Mouse (Mus musculus) adrenal gland, postnatal 10 days (tissue): ENCODE measurements around the gene Prps2. TPM values are rescaled to one million over a fixed set of nuclear protein-coding genes. Genes with fewer than 3 reads are reported as not detected.
A peak's percentile ranks its signal among the peaks of the same experiment; 100 is the strongest.
"Not testable (repeated sequence)": the region's sequence is repeated elsewhere in the genome, so short reads cannot be mapped to it uniquely, and the experiment has no call there.

Source experiments
- DNase-seq: peaks from one replicate; pipeline ENCODE4 v3.0.0; 2021; ENCODE audit warnings: mixed read lengths
- long read RNA-seq, 2 experiments: library from polyadenylated mRNA; stranded (forward); transcript quantifications; one replicate each; pipeline ENCODE4 v2.0.0; 2021
- total RNA-seq, 2 experiments: library from RNA; stranded (reverse); gene quantifications; 2 replicates each; pipeline ENCODE4 v1.2.3; 2021

Prps2 gene
- 10 to 100 TPM; 19.3 to 22.5 TPM for total RNA-seq
- long read RNA-seq, experiment 1, transcript Prps2-201 (7 exons, 3,699 nt) = major isoform, 8 of 14 reads
- long read RNA-seq, experiment 1, partial matches to known transcripts = 1 of 14 reads
- long read RNA-seq, experiment 1, other reads (novel, unspliced or antisense) = 5 of 14 reads
- long read RNA-seq, experiment 2, transcript Prps2-201 (7 exons, 3,699 nt) = major isoform, 14 of 15 reads
- long read RNA-seq, experiment 2, partial matches to known transcripts = 0 of 15 reads
- long read RNA-seq, experiment 2, other reads (novel, unspliced or antisense) = 1 of 15 reads

DNA sequence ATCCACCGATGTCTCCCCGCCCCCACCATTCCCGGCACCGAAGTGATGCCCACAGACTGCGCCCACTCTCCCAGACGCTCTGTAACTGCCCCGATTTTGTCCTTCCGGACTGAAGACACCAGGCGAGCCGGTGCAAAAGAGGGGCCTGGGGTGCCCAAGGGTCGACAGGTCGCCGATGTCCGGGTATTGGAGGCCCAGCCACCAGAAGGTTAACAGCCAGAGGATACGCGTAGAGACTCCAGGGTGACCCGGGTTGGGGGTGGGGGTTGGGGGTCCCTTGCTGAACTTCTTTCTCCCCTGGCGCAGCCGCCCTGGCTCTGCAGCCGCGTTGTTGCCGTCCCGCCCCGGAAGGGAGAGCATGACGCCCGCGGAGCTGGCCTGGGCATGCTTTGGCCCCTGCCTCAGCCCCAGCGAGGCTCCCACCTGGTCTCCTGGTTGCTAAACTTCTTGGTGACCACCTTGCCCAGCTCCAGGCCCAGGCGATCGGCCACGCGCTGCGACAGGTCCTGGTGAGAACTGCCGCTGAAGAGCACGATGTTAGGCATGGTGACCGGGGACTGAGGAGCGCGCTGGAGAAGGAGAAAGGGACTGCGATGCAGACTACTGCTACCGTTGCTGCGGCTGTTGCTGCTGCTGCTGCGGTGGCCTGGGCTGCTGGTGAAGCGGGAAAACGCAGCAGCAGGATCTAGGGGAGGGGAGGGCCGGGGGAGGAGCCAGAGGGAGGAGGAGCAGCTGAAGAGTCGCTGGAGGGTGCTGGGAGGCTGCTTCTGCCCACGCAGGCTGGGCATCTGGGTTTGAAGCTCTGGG, at the start of gene Prps2:
Gene Prps2, minus strand, starts transcription at position 703 of the 807 bp plus-strand sequence.
- DNase-seq = peak; percentile 58

DNA sequence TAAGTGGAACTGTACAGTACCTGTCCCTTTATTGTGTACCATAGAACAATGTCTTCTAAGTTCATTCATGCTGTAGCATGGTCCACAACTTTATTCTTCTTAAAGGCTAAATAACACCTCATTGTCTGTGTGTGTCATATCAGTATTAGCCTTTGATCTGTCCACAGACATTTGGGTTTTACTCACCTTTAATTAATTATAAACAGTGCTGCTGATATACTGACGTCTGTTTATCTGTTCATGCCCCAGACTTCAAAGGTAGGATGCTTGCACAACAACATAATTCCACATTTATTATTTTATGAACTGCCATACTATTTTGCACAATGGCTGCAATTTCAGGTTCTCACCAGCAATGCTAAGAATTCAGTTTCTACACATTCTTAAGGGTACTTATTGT, 35.1 kb upstream of the Prps2 start:
- no peak for DNase-seq

DNA sequence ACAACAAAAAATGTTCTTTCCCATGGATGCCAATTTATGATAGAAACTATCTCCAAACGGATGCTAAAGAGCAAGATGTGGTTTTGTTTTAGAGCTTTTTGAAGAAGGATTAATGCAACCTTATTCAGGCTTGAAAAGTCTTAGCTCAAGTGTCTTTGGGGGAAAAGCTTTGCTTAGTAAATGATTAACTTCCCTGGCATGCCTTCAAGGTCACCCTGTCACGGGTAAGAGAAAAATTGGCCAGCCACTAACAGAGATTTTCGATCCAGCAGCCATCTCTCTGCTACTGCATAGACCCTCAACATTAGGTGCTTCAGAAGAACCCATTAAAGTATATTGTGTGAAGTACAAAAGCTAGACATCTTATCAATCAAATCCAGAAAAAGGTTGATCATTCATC, 12.4 kb upstream of the Prps2 start:
- peak; percentile 15 for DNase-seq

DNA sequence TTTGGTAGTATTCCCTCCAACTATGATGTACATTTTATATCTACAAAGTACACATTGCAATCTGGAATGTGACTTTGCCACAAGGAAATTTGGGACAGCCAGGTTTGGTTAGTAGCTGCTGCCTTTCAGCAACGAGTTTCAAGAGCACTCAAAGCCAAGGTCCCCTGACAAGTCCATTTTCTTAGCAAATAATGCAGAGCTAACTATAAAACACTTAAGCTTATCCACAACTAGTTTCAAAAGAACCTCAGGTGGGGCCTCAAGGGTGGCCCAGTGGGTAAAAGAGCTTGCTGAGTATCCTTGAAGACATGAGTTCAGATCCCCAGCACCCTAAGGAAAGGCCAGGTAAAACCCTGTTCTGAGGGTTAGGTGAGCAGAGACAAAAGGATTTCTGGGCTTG, 4.1 kb upstream of the Prps2 start:
- no peak for DNase-seq

DNA sequence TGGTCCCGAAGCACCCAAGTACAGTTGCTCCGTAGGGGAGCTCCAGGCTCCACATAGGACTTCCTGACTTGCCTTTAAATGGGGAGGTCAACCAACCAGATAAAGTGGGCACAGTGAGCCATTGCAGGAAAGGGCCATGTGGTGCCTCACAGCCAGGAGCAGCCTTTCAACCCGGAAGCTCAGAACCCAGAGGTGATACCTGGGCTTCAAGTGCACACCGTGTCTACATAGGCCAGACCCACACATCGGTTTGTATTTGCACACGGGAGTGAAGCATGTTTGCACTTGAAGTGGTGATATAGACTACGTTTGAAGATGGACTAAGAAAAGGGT, 271 bp upstream of the Prps2 start:
- no peak for DNase-seq

DNA sequence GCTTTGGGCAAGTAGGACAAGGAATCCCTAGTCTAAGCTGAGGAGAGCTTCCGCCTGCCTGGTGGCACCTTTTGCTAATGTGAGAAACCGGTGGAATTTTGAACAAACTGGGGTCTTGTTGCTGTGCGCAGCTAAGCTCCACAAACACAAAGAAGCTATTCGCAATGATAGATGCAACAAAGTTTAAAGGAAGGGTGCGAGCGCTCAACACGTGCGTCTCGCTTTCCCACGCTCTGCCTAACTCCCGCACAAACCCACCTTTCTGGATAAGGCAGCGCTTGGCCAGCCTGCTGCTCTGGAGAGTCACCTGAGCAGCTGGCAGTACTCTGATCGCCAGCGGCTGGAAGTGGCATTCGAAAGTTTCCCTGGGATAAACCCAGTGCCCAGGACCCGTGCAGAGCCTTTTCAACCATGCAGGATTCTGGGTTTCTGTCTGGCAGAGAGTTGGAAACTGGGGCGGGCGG, 934 bp downstream of the Prps2 start:
- peak; percentile 25 for DNase-seq

DNA sequence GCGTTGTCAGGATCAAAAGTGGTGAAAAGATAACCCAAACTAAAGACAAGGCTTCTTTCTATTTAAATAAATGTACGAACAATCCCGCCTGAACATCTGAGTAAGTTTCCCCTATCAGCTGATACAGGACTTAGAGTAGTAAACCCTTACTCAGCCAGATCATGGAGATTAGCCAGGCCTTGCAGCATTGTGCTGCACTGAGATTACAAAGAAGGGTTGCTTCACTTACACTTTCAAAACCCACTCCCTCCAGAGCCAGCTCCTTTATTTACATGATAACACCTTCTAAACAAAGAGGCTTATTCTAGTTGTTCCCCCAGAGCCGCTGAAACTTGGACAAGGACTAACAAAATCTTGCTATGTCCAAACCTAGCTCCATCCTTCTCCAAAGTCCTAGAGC, 2.5 kb downstream of the Prps2 start:
- no peak for DNase-seq

DNA sequence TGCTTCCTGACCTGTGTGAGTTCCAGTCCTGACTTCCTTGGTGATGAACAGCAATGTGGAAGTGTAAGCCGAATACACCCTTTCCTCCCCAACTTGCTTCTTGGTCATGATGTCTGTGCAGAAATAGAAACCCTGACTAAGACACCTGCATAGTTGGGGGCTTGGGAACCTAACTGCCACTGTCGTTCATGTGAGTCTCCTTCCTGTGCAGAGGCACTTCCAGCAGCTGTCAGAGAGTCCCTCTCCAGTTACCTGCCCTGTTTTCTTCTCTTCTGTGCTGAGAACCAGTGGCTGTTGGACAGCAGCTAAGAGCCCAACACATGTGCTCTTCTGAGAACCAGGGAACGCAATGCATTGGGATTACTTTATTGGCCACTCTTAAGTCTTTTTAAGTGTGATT, 21.3 kb downstream of the Prps2 start:
- not testable (repeated sequence) for DNase-seq

DNA sequence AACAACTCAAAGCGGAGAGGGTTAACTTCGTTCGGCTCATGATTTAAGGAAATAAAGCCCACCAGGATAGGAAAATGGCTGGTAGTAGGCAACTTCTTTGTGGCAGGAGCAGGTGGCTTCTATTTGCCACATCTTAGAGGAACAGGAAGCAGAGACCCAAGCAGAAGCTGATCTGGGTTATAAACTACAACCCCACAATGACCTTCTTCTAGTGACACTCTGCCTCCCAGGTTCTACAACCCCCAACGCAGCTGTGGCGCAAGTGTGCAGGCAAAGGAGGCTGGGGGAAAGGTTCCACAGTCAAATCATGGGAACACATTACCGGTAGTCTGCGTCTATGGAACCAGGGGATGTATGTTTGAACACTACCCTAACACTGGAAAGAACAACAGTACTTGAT, 22.8 kb downstream of the Prps2 start:
- DNase-seq = no peak

DNA sequence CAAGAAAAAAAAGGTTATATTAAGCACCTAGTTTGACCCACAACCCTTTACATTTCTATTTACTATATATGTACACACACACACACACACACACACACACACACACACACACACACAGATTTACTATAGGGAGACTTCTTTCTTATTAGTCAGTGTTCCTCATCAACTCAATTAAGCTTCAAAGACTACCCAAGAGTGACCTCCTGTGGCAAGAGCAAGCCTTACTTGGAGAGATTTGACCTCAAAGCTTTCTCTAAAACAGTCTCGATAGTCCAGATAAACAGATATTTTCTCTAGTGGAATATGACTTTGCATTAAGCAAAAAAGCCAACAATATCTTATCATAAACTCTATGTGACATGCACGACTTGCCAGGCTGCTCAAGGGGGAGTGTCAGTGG, 25.1 kb downstream of the Prps2 start:
- DNase-seq = peak; percentile 7

DNA sequence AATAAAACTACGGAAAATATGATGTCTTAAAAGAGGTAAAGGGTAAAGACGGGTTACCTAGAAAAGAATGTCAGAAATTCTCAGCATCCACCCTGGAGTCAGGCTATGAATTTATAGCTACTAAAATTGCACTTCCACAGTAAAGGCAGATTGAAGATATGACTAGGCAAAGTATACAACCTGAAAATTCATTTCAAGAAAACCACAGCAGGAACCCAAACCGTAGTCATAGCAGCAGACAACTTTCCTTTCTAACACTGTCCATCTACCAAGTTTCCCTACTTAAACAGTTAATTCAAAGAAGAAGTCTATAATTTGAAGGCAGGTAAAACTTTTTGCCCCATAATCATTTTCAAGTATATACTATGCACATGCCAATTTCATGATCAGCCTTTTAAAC, 26.6 kb downstream of the Prps2 start:
- no peak for DNase-seq

DNA sequence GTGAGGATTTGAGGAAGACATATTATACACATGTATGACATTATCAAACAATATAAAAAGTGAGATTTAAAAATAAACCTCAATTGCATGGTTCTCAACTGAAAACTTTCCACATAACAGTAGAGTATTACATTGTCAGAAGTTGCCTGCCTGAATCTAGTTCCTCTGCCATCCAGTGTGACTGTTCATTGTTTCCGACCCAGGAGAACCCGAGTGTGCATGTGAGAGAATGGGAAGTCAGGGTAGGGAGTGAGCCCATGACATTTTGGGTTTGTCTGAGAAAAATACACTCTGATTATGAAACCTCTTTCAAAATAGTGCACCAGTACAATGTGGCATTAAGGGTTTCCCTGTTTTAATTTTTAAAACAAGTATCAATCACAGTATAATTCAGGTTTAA, 28.9 kb downstream of the Prps2 start:
- DNase-seq = no peak

DNA sequence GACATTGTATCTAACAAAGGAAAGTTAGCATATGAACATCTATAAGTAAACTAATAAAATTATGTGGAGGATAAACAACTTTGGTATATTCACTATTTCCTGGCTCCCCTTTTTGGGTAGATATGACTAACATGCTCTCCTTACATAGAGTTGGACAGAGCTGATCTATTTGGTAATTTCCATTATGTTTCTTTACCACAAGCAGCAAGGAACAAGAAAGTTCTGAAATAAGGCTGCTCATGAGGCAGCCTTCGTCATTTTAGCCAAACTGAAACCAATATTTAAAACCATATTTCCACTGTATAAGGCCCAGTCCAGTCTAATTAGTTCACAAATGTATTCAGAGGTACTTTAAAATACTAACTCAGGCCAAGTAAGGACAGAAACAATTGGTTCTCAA, 36.1 kb downstream of the Prps2 start:
- DNase-seq = no peak

DNA sequence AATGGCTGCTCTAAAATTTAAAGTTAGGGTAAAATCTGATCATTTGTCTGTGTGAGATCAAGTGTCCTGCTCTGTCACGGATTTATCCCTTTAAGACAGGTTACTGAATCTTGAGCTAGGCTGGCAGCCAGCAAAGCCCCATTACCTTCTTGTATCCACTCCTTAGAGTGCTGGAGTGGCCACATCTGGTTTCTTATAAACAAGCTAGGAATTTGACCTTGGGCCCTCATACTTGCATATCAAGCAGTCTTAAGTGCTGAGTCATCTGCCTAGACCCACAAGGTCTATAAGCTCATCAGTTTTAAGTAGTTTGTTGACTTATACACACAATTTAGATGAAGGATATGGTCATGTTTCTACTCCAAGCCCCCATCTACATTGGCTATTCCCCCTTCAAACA, 38.2 kb downstream of the Prps2 start:
- no peak for DNase-seq

DNA sequence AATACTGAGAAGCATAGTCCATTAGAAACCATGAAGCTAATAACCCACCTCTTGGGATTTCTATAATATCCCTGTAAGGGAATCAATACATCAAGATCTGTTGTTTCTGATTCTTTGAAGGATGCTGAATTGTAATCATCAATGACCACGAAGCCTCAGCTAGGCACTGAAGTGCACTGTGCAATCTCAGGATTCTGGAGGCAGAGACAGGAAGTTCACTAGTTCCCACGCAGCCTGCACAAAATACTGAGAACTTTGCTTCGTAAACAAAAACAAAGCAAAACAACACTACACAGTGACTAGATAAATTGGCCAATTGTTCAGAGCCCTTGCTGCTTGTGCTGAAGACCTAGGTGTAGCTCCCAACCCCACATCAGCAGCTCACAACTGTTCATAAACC, 40.7 kb downstream of the Prps2 start:
- no peak for DNase-seq

DNA sequence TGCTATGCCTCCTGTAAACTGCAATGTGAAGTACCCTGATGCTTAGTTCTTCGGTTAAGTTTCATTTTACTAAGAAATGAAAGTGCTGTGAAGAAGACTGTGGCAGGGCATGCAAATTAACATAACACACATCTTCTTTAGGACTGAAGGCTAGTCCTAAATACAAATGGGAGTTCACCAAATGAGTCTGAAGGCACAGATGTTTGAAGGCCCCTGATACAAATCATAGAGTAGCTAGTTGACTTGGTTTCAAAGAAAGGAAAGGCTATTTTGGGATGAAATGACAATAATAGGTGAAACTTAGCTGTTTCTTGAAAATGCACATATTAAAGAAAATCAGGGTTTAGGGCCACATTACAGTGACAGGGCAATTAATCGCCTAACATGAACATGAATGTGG, 42.4 kb downstream of the Prps2 start:
- no peak for DNase-seq

DNA sequence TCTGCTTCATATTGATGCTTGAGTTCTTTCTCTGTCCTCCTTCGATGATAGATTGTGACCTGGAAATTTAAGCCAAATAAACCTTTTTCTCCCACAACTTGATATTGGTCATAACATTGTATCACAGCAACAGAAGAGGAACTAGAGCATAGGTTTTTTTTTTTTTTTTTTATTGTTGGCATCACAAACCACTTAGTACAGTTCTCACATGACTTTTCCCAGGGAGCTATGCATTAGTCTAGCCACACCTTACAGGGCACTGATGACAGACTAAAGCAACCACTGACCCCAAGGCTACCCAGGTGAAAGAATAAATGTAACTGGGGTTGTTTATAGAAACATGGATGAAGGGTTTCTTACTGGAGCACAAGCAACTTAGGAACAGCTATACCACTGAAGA, 44.6 kb downstream of the Prps2 start:
- DNase-seq = no peak

DNA sequence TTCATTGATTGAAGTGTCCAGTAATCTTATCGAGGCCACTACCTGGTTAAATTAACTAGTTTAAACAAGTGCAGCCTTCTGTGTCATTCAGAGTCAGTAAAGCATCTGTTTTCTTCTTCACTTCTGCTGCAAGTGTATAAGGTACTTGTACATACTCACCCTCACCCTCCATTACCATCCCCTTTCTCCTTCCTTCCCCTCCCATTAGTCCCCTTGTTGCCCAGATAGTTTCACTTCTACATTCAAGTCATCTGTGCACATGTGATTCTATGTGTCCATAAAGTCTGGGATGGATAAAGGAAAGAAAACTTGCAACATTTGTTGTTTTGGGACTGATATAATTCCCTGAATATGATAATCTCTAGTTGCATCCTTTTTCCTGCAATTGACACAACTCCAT, 48.0 kb downstream of the Prps2 start:
- DNase-seq = no peak

DNA sequence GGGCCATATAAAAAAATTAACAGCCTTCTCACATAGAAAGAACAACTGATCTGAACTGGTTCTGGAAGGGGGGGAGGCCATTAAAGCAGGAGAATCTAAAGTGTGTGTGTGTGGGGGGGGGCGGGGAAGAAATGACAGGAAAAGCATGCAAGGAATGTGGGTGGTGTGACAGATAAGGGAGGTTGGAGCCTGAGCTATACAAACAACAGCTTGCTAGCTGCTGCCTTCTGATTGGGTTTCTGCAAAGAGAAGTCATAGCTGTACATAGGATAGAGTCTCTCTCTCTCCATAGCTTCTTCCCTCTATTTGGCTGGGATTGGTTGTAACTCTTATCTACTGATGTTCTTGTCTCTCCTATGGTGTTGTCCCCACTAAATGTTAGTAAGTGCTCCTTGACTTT, 49.9 kb downstream of the Prps2 start:
- no peak for DNase-seq

DNA sequence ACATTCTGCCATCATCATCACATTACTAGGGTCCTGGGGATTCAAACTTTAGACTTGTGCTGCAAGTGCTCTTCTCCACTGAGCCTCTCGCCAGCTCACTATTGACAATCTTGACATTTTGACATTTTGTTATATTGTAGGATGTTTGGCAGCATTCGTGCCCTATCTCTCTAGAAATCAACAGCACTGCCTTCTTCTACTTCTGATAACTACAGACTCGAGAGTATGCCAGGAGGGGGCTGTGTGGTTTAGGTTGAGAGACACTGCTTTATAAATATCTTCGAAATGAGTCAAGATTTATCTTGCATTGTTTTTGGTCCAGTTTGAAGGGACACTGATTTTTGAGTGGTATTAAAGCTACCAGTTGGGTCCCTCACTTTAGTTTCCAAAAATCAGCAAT, 51.6 kb downstream of the Prps2 start:
- DNase-seq = no peak

DNA sequence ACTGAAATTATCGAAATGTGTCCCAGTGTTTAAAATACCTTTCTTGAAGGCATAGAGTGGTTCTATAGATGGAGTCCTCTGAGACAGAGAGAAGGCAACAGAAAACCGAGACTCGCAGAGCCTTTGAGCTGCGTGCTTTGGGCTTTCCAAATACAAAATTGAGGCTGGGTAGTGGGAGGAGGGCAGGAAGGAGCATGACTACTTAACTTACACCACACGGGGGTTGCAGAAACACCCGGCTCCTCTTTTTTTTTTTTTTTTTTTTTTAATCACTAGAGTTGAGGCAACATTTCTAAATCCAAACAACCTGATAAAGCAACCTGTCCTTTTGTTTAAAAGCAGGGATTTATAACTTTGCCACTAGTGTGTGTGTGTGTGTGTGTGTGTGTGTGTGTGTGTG, 52.1 kb downstream of the Prps2 start, which contains the start of gene Tlr7:
Gene Tlr7, minus strand, starts transcription at position 160 of the 400 bp plus-strand sequence.
- DNase-seq = no peak

DNA sequence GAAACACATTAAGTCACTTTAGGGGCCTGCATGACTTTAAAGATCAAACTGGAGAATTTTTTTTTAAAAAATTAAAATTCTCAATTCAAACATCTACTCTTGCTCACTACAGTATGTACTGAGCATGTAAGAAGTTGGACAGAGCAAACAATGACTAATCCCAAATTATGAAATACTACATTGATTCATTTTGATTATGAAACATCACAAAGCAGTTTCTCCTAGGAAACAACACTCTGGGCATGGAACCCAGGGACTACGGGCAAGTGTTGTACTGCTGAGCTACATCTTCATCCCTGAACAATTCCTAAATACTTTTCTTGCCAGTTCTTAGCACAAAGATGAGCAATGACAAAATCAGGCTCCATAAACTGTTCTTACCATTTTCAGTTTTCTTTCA, 52.9 kb downstream of the Prps2 start:
- no peak for DNase-seq

DNA sequence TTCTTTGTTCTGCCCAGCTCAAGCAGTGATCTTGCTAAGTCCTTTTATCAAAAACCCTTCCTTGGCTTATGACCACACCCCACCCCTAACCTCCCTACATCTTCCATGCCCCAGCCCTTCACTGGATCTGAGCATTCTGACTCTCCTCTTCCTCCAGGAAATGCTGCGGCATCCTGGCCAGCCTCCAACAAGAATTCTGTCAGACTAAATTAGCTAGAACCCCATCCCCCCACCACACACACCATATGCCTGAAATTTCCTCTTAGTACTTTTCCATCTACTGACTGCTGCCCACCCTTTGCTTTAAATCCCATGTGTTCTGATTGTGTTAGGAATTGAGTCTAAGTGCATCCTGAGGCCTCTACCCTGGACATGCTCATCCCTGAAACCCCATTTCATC, 53.5 kb downstream of the Prps2 start:
- no peak for DNase-seq

DNA sequence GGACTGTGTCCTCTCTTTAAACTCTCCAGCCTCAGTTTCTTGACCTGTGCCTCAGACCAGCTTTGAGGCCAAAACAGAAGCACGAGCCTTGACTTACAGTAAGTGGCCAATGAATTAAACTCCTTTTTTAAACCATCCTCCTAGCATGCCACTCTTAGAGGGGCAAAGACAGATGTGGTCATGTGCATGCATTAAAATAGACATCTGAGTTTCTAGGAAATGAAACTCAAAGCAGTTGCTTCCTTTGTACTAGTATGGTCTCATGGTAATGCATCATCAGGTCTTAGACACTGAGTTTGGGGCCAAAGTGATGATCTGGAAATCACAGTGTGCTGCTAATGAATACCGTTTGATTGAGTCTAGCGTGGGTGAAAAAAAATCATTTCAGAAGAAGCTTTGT, 54.0 kb downstream of the Prps2 start:
- no peak for DNase-seq
